Mouse (Mus musculus) cerebellum, adult 9-10 months (tissue): ENCODE measurements around the gene Col9a1.
A peak's percentile ranks its signal among the peaks of the same experiment; 100 is the strongest.

Experiments used
- DNase-seq: peaks from one replicate; pipeline ENCODE4 v3.0.0; 2022

The Col9a1 gene

DNA sequence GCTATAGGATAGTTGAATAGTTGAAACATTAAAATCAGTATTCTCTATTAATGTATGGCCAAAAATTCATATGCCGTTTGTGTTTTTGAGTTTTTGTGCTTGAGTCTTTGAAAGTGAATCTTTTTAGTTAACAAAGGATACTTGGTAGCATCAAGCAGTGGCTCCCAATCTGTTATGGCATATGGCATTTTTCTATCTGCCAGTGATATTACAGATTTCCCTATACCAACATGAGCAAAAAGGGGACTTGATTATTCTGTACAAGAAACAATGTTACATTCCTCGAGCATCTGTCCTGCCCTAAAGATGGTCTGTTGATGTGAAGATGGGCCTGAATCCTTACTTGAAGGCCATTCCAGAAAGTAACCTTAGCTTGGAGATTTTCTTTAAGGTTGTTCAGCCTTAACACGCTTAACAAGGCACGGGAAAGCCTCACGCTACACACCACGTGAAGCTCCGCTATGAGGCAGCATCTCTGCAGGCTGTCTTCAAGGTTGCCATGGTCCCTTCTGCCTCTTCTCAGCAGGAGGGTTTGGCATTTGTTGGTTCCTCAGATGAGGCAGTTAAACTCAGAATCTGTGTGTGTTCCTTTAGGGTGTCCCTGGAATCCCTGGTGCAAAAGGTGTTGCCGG is 45.7 kb downstream of the Col9a1 start:
- peak; percentile 93 for DNase-seq

DNA sequence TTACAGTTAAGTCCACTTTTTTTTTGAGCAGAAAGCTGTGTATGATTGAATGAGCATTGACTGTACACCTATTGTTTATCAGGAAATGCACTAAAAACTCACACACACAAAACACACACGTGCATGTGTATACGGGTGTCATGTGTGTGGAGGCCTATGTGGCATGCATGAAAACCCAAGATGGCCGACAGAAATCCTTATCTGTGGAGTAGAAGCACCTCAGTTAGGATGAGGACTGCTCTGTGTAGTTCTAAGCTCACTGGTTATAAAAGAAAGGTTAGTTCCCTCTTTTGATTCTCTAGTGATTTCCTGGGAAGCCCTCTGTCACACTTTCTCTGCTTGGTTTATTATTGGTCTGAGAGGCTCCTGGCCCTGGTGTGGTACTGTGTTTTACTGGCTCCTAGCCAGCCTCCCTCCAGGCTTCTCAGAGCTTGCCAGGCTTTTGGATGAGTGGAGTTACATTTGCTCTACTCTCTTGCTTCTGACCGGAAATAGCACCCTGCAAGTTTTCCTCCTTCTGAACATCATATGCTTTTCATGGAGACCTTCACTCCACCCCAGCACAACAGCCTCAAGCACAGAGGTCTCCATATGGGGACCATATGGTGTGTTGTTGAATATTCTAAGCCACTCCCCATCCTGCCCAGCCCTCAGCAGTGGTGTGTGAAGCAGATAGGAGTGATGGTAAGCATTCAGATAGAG is 48.6 kb downstream of the Col9a1 start:
- DNase-seq, result peak; percentile 98

DNA sequence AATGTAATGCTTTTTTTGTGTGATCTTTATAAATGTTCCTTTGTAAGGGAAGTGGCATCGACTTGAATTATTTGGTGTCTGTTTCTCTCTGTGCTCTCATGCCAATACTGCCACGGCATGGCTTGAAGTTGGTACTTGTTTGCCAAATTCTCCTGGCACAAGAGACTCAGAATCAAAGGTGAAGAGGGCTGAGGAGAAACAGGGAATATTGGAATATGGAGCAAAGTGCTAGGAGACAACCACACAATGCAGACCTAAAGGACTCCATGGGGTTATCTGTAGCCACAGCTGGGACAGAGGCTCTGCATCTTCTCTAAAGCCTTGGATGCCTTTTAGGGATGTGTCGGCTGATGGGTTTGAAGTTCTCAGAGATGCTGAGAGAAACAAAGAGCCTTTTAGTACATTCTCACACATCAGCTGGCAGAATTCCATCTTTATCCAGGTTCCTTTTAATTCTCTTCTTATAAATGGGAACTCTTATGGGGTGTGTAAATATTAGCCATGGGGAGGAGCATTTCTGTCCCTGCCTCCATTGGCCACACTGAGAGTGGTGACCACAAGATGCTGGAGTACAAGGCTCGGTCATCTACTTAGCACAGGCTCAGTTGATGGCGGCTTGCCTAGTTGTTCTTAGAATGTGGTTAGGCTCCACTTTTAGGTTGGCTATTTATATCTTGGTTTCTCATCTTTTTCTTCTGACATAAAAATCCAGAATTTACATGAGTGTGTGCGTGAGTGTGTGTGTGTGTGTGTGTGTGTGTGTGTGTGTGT is 49.7 kb downstream of the Col9a1 start:
- DNase-seq, result peak; percentile 87

DNA sequence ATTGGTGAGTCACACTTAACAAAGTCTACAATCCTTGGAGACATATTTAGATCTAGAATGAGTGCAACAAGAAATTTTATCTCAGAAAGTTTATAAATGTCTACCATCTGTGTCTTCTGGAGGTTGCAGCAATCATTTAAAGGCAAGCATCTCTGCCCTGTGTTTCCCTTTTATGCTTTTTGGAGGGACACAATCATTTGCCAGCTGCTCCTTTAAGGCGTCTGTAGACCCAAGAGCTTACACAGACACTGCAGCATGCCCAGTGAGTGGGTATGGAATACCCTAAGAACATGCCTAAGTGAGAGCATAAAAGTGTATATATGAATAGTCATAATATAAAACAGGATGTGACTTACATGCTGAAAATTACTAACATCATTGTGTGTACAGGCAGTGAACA is 52.1 kb downstream of the Col9a1 start:
- no peak for DNase-seq

DNA sequence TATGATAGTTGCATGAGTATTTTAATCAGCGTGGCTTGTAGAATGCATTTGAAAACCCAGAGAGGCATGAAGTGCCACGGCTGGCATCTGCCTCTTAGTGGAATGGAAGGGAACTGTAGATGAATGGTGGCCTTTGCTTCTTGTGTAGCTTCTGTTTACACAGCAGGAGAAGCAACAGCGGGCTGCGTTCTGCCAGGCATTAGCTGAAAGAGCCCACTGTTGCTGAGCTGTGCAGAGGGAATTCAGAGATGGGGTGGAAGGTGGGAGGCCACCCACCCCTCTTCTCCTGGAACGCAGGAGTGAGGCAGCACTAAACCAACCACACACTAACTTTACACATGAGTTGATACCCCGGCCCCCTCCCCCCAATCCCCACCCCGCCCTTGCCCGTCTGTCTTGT is 53.0 kb downstream of the Col9a1 start:
- DNase-seq, result peak; percentile 41

DNA sequence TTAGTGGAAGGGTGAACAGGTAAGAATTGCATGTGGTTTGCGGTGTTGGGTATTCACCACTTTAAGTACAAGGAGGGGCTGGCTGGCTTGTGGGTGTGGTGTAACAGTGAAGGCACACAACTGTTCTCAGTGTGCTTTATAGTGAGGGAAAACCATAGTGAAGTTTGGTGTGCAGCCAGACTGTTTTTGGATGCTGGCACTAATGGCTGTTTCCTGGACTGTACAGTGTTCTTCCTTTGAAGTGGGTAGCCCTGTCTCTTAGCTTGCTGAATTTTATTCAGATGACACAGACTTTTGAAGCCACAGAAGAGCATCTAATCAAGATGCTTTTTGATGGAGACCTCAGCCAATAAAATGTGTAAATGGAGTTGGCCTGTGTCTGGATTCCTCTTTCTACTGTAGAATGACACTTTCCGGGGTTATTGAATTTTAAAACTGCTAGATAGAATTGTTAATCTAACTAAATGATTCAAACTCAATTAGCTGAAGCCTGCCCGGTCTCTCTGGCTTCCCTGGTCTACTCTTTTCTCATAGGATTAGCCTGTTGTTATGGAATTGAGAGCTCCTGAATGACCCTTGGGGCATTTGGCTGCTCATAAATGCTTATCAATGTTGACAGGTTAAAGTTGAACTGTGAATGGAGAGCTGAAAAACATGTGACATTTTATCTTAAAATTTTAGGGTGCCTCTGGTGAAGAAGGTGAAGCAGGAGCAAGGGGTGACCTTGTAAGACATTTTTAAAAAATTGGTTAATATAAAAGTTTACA is 54.3 kb downstream of the Col9a1 start:
- DNase-seq, result no peak

DNA sequence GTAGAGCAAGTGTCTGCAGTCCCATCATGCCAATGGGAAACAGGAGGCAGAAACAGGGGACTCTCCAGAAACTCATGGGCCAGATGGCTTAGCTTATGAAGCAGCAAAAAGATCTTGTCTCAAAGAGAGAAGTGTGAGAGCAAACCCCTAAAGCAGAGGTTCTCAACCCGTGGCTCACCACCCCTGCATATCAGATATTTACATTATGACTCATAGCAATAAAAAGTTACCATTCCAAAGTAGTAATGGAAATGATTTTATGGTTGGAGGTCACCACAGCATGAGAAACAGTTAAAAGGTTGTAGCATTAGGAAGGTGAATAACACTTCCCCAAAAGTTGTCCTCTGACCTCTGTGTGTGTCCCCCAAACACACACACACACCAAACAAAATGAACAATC is 58.9 kb downstream of the Col9a1 start:
- no peak for DNase-seq

DNA sequence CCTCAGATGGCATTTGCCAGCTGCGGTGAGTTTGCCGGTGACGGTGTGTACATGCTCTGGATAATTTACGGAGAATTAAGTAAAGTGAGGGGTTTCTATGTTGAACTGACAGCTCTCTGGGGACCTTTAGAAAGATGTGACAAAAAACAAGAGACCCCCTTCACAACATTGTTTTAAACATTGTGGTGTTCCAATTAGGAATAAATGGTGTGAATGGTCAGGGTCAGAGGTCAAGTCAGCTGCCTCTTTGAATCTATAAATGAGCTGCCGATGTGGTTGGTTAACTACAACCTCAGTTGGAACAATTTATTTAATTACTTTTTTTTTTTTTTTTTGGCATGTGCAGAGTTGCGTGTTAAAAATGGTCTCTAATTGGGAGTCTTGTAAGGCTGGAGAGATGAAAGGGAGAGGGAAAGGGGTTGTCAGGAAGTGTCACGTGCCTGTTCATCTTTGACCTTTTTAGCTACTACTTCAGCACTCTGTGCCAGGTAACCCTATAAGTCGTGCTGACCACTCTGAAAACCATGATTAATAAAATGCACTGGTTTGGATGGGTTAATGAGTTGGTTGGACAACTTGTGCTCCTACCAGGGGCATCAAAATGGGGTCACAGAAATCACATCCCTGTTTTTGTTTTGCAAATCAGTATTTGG is 62.8 kb downstream of the Col9a1 start:
- DNase-seq, result no peak

DNA sequence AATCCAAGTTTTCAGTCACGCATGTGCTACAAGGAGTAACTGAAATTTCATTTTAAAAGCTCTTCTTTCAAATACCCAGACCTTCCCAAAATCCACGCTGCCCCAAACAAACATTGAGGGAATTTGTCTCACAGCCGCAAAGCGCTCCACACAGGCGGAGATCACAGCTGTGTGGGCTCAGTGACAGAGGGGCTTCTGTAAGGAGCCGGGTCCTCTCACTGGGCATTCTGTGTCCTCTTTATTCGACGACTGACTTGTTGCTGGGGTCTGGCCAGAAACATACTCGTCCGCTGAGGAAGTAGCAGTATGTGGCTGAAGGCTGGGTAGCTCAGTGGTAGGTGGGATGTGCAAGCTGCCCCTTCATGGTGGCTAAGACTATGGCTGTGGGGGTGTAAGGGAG is 67.5 kb downstream of the Col9a1 start:
- DNase-seq, result no peak

DNA sequence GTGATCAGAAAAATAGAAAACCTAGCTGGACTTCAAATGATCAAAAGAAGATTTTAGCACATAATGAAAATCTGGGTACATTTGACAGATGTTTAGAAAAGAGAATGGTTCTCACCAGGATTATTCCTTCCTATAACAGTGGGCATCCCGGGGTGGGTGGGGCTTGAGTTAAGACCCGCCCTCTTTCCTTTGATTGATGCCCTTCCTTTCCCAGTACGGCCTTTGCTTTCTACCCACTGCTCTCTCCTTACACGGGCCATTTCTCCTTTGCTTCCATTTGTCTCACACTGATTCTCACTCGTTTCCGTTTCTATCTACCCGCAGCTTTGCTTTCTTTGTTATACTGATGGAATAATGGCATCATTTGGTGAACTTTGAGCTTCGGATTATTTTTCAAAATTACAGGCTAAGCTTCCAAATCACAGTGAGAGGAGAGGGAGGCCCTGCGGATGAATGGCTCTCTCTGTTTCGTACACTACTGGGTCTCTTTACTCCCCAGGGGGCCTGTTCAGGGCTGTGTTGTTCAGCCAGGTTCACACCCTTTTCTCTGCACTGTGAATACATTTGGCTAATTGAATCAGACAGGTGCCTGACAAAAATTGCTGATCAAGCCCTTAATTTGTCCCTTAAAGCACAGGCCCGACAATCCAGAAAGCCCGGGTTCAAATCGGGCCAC is 68.4 kb downstream of the Col9a1 start:
- no peak for DNase-seq

DNA sequence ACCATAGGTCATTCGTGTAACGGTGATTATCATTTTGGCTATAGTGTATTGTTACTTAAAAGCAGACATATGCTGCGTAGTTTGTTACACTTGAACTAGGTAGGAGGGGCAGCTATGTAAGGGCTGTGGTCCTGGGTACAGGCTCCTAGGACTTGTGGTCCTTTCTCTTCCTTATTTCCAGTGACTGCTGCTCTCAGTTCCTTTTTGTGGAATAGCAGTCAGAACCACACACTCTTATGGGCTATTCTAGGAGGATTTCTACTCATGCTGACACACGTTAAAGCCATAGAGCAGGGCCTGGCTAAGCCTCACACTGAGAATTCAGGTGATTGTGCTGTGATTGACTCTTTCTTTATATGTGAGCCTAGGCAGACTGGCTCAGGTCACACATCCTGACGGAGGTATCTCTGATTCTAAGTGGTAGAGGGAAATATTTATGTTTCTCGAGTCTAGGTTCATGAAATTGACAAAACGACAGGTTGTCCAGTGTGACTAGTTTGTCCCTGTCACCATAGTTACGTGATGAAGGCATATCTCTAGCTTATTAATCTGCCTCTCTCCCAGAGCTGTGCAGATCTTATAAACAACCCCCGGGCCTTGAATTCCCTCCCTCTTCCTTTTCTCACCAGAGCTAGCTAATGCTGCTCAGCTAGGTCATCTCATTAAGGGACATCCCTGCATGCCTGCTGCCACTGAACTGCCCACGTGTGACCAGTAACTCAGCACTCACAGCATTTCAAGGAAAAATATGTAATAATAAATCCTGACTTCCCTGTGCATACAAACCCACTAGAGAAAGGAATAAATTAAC is 71.1 kb downstream of the Col9a1 start:
- no peak for DNase-seq

DNA sequence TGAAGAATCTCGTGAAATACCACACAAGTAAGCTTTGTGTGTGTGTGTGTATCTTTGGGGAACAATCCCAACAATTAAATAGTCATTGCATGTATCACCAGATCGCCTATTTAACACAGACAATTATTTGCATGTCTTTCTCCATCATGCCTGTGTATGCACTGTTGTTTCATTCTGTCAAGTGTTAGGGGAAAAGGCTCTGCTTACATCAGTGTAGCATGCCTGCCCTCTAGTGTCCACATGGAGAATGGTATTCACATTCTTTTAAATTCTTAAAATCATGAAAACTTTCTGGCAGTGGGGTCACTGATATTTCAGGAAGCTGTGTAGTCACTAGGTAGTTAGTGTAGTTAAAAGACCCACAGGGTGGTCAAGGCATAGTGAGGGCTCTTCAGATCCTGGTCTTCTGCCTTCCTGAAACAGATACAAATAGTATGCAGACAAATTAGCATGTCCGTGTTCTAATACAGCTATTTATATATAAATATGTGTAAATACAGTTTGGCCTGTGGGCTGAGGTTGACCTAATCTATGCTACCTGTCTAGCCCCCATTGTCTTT is 71.8 kb downstream of the Col9a1 start:
- DNase-seq, result peak; percentile 86

DNA sequence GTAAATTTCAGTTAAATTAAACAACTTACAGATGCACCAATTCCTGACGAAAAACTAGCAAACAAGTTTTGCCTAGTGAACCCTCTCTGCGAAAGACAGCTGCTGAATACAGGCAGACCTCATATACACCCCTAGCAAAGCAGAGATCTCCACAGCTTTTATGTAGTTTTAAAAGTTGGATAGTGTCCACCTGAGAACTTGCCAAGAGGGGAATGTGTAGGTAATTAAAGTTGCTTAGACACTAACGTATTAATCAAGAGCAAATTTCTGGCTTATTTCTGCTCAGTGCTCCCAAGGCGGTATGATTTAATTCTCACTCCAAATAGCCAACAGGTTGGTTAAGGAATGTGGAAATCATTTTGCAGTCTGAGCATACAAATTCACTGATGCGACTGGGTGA is 80.6 kb downstream of the Col9a1 start:
- DNase-seq, result no peak

DNA sequence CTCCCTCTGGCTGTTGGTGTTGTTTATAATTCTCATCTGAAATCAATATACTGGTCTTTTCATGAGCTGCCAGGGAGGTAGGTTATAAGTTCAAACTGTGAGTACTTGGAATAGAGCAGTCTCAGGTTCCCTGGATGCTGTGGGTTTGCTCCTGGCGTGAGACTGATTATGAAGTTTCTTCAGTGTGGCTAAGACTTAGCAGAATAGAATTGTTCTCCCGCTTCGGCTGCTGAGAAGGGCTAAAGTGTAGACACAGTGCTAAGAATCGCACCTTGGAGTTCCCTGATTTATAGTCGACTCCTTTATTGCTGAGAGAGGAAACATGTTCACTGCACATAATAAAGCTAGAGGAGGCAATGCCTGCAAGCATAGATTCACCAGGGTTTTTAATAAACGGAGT is 82.0 kb downstream of the Col9a1 start:
- no peak for DNase-seq

DNA sequence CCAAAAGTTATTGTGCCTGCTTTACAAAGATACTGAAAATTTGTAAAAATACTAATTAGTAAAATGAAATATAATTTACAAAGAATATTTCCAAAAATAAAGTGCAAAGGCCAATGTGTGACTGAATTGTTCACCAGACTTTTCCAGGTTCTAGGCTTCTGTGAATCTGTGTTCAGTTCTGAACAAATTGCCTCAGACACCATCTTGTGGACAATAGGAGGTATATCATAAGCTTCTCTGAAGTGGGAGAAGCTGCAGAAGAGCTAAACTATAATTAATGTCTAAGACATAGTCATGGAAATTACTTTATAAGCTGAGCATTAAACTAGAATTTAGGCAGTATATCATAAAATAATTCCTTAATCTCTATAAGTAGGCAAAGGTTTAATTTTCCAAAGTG is 83.8 kb downstream of the Col9a1 start:
- DNase-seq, result no peak

DNA sequence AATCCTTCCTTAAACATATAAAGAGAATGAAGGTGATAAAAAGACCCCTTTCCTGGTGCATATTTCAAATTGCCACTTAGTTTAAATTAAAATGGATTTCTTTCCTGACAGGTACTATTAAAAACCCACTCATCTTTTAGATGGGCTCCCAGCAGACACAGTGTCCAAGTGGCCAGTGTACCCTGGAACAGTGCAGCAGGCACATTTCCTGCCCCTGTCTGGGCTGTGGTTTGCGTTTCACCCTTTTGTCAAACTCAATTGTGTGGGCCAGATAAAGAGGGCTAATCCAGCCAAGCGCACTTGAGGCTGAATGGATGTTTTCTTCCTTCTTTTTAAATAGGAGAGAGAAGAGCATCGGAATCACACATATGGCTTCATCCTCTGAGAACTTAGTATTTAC is 89.6 kb downstream of the Col9a1 start:
- DNase-seq, result no peak

DNA sequence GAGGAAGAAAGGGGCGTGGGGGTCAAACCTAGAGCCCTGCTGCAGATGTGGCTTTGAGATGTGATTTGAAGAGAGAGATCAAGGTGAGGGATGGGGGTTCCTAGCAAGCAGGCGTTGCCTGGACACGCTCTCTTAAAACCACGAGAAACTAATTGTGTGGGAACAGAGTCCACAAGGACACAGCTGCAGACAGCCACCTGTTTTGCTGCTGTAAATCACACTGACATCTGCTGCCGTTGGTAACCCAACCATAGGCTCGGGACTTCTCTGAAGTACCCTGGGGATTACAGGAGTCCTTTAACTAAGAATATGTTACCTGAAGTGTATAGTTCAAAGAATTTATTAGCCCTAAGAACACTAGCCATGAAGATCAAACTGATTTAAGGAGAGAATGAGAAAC is 109.0 kb downstream of the Col9a1 start:
- DNase-seq, result no peak

DNA sequence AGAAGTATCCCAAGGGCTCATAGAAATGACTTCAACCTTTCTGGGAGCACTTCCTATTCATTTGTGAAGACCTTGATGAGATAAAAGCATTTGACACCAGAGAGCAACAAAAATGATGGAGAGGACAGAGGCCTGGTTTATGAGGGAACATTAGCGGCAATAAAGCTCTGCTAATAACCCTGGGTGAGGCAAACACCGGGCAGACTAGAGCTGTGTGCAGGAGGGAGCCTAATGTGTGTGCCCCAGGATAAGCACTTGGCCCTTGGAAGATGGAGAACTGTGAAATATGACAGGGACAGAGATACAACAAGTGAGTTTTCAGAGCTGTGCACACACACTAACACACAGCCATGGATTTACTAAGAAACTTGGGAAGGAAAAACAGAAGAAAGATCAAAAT is 115.1 kb downstream of the Col9a1 start:
- DNase-seq, result no peak

DNA sequence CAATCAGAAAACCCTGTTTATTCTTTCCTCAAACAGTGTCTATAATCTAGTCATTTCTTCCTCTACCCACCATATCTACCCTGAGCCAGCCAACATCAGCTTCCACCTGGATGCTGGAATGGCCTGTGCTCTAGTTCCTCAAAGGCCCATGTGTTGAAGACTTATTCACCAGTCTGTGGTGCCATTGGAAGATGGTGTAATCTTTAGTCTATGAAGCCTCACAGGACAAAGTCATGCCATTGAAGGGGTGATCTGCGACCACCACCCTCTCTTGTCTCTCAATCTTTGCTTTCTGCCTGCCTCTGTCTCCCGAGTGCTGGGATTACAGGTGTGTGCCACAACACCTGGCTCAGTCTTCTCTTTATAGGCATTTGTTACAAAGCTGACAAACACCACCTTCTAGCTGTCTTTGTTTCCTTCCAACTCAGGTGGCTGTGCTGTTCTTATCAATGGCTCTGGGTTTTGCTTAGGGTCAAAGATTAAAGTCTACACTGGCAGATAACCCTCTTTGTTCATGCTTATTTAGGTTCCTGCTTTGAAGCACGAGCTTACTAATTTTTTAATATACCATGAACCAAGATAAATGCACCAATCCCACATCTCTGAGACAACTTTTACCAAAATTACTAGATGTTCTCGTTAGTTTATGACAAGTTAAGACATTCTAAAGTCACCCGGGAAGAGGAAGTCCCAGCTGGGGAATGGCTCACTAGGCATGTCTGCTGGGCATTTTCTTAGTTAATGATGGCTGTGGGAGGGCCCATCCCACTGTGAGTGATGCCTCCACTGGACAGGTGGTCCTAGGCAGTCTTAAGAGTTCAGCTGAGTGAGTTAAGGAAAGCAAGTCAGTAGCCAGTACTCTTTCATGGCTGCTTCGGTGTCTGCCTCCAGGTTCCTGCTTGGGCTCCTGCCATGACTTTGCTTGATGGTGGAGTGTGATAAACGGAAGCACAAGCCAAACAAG is 117.9 kb downstream of the Col9a1 start:
- DNase-seq, result no peak

DNA sequence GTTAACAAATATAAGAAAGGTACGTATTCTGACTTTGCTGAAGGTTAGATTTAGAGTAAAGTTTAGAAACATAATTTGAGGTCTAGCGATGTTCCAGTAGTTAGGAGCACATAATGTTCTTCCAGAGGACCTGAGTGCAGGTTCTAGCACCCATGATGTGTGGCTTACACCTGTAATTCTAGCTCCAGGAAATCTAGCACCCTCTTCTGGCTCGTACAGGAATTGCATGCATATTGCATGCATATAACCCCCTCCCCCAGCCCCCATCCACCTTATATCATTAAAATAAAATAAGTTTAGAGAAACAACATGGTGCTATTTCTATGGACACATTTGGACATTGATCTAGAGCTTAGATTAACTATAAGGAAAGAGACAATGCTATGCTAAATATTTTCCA is 123.3 kb downstream of the Col9a1 start:
- DNase-seq, result no peak
